ENCODE assay signal across 8 mouse cellular contexts in the genomic region with DNA sequence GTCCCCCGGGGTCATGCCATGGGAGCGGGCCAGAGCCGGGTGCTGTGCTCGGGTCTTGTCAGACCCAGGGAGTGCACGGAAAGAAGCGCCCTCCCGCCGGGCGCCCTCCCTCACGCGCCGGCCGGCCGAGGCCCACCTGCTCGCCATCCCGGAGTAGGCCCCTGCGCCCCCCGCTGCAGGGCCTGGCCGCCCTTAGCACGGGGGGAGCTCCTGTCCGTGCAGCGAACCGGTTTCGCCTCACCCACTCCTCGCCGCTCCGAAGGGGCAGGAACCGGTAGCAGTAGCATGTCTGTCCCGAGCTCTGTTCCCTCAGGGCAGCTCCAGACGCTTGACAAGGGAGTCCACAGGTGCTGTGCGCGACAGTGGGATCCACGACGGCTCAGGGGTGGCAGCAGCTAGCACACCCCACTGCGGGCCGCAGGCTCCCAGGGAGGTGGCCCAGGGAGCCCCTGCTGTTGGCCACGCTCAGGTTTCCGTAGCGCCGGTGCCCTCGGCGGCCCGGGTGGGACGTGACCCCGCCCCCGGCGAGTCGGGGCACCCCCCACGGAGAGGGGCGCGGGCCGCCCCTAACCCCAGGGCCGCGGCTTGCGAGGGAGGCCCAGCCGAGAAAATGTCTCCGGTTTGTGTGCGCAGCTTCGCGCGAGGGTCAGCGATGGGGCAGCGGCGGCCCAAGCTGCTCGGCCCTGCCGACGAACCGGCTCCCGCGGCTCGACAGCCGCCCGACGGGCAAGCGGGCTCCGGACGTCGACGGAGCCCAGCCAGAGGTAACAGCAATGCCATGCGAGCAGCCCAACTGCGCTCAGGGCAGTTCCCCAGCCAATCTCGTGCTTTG. TPM values are rescaled to one million over a fixed set of nuclear protein-coding genes. Genes with fewer than 3 reads are reported as not detected.
DNase-seq lines count a peak whose midpoint lies in the region; ATAC-seq and TF ChIP-seq lines count a peak whose summit lies in the region.

A gene (minus strand): TSS at position 488 of the 832 bp plus-strand sequence.

- WGBS in hindbrain, embryonic 12.5 days: under 1% methylated on average over 82 of the region's 82 CpGs

- H3K4me2 ChIP-seq in hindbrain, embryonic 12.5 days (replicated peaks): peak within 1 kb of the TSS; percentile 69

- peak within 1 kb of the TSS; percentile 97 for H3K9ac ChIP-seq in MEL (ENCODE audit: control insufficient read depth, low read depth, low read length, poor library complexity, severe bottlenecking)
- H3K9ac ChIP-seq in hindbrain, embryonic 12.5 days: peak within 1 kb of the TSS; percentile 99

- H3K79me2 ChIP-seq in MEL (ENCODE audit: control insufficient read depth, insufficient read depth, low read length, poor library complexity): peaks cover 38% of the 10 kb centered on the region

- ATAC-seq in hindbrain, embryonic 12.5 days (ENCODE audit: low FRiP score): peak; percentile 73; the same call in 1 of the 2 replicates

- no peak for TF ChIP-seq RAD21 in MEL (IDR thresholded peaks at IDR 0.05; ENCODE audit: low read depth, low read length)

- H3K27ac ChIP-seq in MEL (ENCODE audit: control insufficient read depth, low read depth, low read length): peak within 1 kb of the TSS; percentile 97
- peak within 1 kb of the TSS; percentile 96 for H3K27ac ChIP-seq in hindbrain, embryonic 12.5 days

- H3K9me3 ChIP-seq in MEL (replicated peaks; ENCODE audit: insufficient read depth, low read length): no peaks in the 10 kb centered on the region
- H3K9me3 ChIP-seq in hindbrain, embryonic 12.5 days (replicated peaks): no peaks in the 10 kb centered on the region

- no peak; a peak in 1 of 4 replicates for TF ChIP-seq EP300 in MEL (IDR thresholded peaks at IDR 0.05; ENCODE audit: low read depth in 1 of 2, low read length in 2 of 2)

- H3K4me1 ChIP-seq in MEL (ENCODE audit: control insufficient read depth in 1 of 2, insufficient read depth in 2 of 2, low read length in 2 of 2): peaks cover 8 to 16% of the 10 kb centered on the region in 2 experiments
- peaks cover 20% of the 10 kb centered on the region for H3K4me1 ChIP-seq in hindbrain, embryonic 12.5 days

- no peak for TF ChIP-seq CTCF in MEL (IDR thresholded peaks at IDR 0.05 in 2 of 3, conservative IDR thresholded peaks at IDR 0.05 in 1 of 3; ENCODE audit: control insufficient read depth in 1 of 3, insufficient read depth in 1 of 3, low read depth in 2 of 3, low read length in 3 of 3, poor library complexity in 1 of 3, severe bottlenecking in 1 of 3)

- peaks cover 5 to 28% of the 10 kb centered on the region in 2 experiments; a peak in 3 of 4 replicates for H3K36me3 ChIP-seq in MEL (ENCODE audit: control insufficient read depth in 1 of 2, insufficient read depth in 2 of 2, low read length in 2 of 2)
- no peaks in the 10 kb centered on the region for H3K36me3 ChIP-seq in hindbrain, embryonic 12.5 days

- TF ChIP-seq POLR2A in MEL (IDR thresholded peaks at IDR 0.05; ENCODE audit: control insufficient read depth in 1 of 2, insufficient read depth in 1 of 2, low read depth in 1 of 2, low read length in 2 of 2, poor library complexity in 1 of 2): peak; percentile 50 to 56; a peak in 2 of 4 replicates

- H3K4me3 ChIP-seq in MEL (ENCODE audit: control insufficient read depth in 1 of 2, insufficient read depth in 1 of 2, low read depth in 2 of 2, low read length in 2 of 2): peak within 1 kb of the TSS; percentile 93 to 96
- peak within 1 kb of the TSS; percentile 99 for H3K4me3 ChIP-seq in hindbrain, embryonic 12.5 days

- DNase-seq in MEL (ENCODE audit: low read depth, low spot score): peak; percentile 70
- peak; percentile 52 to 60 for DNase-seq in cerebellum, postnatal 14 days
- DNase-seq in frontal cortex, postnatal 25 days (ENCODE audit: low spot score in 2 of 2): peak; percentile 34 to 42
- peak; percentile 35 to 69 for DNase-seq in layer of hippocampus, postnatal 25 days (ENCODE audit: extremely low spot score in 1 of 2, low spot score in 1 of 2)
- DNase-seq in lung, postnatal 14 days: peak; percentile 48
- DNase-seq in ovary, postnatal 36 days (ENCODE audit: low spot score): peak; percentile 69
- DNase-seq in thymus, postnatal 4 days: peak; percentile 73

- no peaks in the 10 kb centered on the region for H3K27me3 ChIP-seq in MEL (ENCODE audit: control insufficient read depth in 1 of 2, insufficient read depth in 2 of 2, low read length in 2 of 2)
- H3K27me3 ChIP-seq in hindbrain, embryonic 12.5 days: no peaks in the 10 kb centered on the region

TF ChIP-seq in MEL, 35 proteins besides CTCF, POLR2A, EP300 and RAD21:
- TF ChIP-seq NELFE (IDR thresholded peaks at IDR 0.05; ENCODE audit: low read depth, low read length) (peak; percentile 64), ZMIZ1 (IDR thresholded peaks at IDR 0.05; ENCODE audit: low read depth, low read length) (0 out of 2 replicates have a peak, but pooled peaks have one; percentile 29), TCF12 (IDR thresholded peaks at IDR 0.05; ENCODE audit: low read depth, low read length) (0 out of 2 replicates have a peak, but pooled peaks have one; percentile 37), MYC (IDR thresholded peaks at IDR 0.05; ENCODE audit: low read depth, low read length) (0 out of 2 replicates have a peak, but pooled peaks have one; percentile 34), JUND (IDR thresholded peaks at IDR 0.05; ENCODE audit: low read depth, low read length) (no peak), CHD1 (IDR thresholded peaks at IDR 0.05; ENCODE audit: low read depth, low read length) (peak; percentile 92), POLR2AphosphoS2 (IDR thresholded peaks at IDR 0.05; ENCODE audit: low read length) (no peak; the same call in 1 of the 2 replicates), MAZ (IDR thresholded peaks at IDR 0.05; ENCODE audit: low read depth, low read length) (peak; percentile 53; the same call in 1 of the 2 replicates), MXI1 (IDR thresholded peaks at IDR 0.05; ENCODE audit: low read depth, low read length) (peak; percentile 44), BHLHE40 (IDR thresholded peaks at IDR 0.05; ENCODE audit: borderline replicate concordance, low read depth, low read length) (peak; percentile 9; the same call in 1 of the 2 replicates), MAX (IDR thresholded peaks at IDR 0.05; ENCODE audit: low read length) (peak; percentile 81), RCOR1 (IDR thresholded peaks at IDR 0.05; ENCODE audit: low read depth, low read length) (no peak), SIN3A (IDR thresholded peaks at IDR 0.05; ENCODE audit: low read length) (no peak; the same call in 1 of the 2 replicates), HCFC1 (IDR thresholded peaks at IDR 0.05; ENCODE audit: low read depth, low read length) (peak; percentile 46; the same call in 1 of the 2 replicates), UBTF (IDR thresholded peaks at IDR 0.05; ENCODE audit: borderline replicate concordance, insufficient read depth, low read depth, low read length) (peak; percentile 27; the same call in 1 of the 2 replicates), ETS1 (IDR thresholded peaks at IDR 0.05; ENCODE audit: low read depth, low read length) (0 out of 2 replicates have a peak, but pooled peaks have one; percentile 15), KAT2A (conservative IDR thresholded peaks at IDR 0.05; ENCODE audit: low read depth, low read length) (no peak), E2F4 (IDR thresholded peaks at IDR 0.05; ENCODE audit: borderline replicate concordance, low read depth, low read length) (no peak)
TF ChIP-seq in MEL: peak in this region for 12.

RNA-seq across cellular contexts. Expression of the gene that starts here (rescaled TPM):
- 20.3 and 24.8 TPM in 2 replicates for total RNA-seq in MEL (2012; rRNA removed)
- polyA plus RNA-seq in MEL (2012; ENCODE audit: insufficient read depth in 1 of 2, insufficient read length in 2 of 2, low read depth in 1 of 2, low replicate concordance in 2 of 2, missing spikeins in 1 of 2): 10 to 100 TPM in 1 of 2 experiments, not detected in 1; 55.9 TPM
- polyA plus RNA-seq in hindbrain, embryonic 12.5 days (2016; fragmentation: Nextera tagmentation; extraction: Ambion mirVana): 59.7 TPM in 2 replicates
- total RNA-seq in layer of hippocampus, postnatal 25 days (2021): 10 to 100 TPM; 70.6 to 85.0 TPM

Comparison
In these comparisons a context has a peak if more than half of its experiments do, and no peak if none do; other contexts are left out.
1. Peak in every context shown above with its lines: DNase-seq, ATAC-seq, H3K4me3 ChIP-seq and H3K27ac ChIP-seq.